Mouse (Mus musculus) brain, embryonic 14.5 days (tissue): ENCODE data around the gene Tex52. TPM values are rescaled to one million over a fixed set of nuclear protein-coding genes. Genes with fewer than 3 reads are reported as not detected.

Experiments
- DNase-seq: peaks from one replicate; pipeline ENCODE4 v3.0.0-alpha.2; 2011; ENCODE audit warnings: low read depth
- CTCF ChIP-seq: fragments of 200-500 bp; IDR thresholded peaks from 2 replicates; pipeline ENCODE4 v1.5.1; 2012; ENCODE audit warnings: inconsistent platforms, mild to moderate bottlenecking, moderate library complexity, borderline replicate concordance; ENCODE audit not compliant: insufficient read depth, insufficient read length; ENCODE audit errors: extremely low read depth
- POLR2A ChIP-seq: fragments of 200-500 bp; IDR thresholded peaks from 2 replicates; pipeline ENCODE4 v1.6.1; 2012; ENCODE audit warnings: mild to moderate bottlenecking, inconsistent platforms, borderline replicate concordance; ENCODE audit not compliant: poor library complexity, insufficient read depth, insufficient read length, severe bottlenecking; ENCODE audit errors: extremely low read depth
- polyA plus RNA-seq: library from polyadenylated mRNA; depleted of rRNA; stranded (reverse); fragments of >200 nt; gene quantifications from 2 replicates; pipeline ENCODE4 v1.2.3, GENCODE M21; 2012

The Tex52 gene
- polyA plus RNA-seq, 1 experiment = 1.1 TPM

DNA sequence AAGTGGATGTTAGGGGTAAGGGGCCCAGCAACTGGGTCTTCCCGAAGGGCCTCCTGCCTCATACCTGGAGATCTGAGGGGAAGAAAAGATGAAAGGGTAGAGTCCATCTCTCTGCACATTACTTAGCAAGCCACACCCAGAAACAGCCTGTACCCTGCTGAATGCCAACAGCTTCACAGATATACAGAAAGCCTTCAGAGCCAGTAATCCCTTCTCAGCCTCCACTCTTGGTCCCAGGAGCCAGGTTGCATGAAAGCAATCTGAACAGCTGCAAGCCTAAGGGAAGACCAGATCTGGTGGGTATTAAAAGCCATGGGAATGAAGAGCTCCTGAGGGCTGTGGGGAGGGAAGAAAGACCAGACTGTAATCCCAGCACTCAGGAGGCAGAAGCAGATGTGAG is 13.9 kb downstream of the Tex52 start:
- TF ChIP-seq CTCF (no peak), POLR2A (no peak)
- DNase-seq = no peak

DNA sequence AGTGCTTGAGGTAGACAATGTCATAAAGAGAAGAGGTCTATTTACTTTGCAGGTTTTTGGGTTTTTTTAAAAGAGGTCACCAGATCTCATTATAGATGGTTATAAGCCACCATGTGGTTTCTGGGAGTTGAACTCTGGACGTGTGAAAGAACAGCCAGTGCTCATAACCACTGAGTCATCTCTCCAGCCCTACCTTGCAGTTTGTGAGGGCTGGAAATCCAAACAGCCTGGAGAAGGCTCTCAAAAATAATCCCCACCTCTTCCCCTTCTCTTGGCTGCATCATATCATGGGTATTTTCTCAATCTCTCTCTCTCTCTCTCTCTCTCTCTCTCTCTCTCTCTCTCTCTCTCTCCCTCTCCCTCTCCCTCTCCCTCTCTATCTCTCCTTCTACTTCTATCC is 15.4 kb downstream of the Tex52 start:
- no peak for TF ChIP-seq CTCF
- TF ChIP-seq POLR2A = no peak
- DNase-seq = no peak

DNA sequence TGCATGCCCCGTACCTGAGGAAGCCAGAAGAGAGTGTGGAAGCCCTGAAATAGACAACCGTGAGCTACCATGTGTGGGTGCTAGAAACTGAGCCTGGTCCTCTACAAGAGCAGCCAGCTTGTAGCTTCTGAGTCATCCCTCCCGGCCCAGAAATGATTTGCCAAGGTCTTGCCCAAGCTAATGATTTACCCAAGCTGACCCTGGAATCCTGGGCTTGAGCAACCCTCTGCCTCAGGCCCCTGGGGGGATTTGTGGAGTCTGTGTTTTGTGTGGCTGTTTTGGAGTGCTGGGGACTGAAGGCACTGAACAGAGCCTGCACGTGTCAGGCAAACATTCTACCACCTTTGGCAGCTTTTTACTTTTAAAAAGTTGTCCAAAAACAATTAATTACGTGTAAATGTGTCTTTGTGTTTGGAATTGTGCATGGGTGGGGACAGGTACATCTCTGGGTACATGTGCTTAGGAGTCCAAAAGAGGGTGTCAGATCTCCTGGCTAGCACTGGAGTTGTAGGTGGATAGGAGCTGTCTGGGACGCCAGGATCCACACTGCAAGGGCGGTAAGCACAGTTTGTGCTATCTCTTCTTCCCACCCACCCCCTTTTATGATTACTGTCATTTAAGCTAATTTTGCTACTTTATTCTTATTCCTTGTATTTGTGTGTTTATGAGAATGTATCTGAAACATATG is 22.5 kb downstream of the Tex52 start:
- DNase-seq = no peak
- TF ChIP-seq CTCF (no peak), POLR2A (no peak)

DNA sequence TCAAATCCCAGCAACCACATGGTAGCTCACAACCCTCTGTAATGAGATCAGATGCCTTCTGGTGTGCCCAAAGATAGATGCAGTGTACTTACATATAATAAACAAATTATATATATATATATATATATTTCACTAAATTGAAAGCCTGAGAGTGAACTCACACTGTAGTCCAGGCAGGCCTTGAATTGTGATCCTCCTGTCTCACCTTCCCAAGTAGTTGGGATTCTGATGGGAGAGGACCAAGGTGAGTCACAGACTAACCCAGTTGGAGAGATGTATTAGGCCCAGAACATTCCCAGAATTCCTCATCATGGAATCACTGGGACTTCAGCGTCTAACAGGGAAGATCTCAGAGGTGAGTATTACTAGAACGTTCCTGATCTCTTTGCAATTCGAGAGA is 23.7 kb downstream of the Tex52 start, which contains the start of gene Nrip2:
Nrip2 (plus strand) TSS at position 301 of the 400 bp plus-strand sequence.
- no peak for TF ChIP-seq CTCF
- no peak for TF ChIP-seq POLR2A
- DNase-seq = no peak

DNA sequence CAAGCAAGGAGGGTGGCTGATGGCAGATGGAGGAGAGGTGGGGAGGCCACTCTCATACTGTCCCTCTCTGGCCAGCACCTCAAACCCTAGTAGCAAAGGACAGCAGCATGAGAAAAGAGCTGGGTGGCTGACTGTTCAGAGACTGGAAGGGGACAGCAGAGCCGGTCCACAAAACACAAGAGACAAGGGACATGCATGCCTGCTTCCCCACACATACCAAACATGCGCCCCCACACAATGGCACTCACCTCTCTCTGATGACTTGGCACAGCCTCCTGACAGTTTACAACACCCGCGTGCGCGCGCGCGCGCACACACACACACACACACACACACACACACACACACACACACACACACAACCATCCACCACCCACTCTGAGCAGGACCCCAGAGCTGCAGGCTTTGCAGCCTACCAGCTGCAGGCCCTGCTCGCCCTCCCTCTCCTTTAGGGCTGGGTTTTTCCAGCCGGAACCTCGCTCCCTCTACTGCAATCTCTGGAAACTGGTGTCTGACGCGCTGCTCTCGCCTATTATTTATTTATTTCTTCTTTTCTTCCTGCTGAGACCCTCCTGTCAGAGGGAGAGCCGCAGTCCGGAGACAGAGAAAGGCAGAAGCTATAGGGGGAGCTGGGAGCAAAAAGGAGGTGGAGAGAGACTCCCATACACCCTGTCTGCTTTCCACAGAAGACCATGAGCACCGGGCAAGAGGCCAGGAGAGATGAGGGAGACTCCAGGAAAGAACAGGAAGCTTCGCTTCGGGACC is 24.3 kb downstream of the Tex52 start:
- DNase-seq = peak; percentile 77
- no peak for TF ChIP-seq POLR2A
- TF ChIP-seq CTCF = no peak

DNA sequence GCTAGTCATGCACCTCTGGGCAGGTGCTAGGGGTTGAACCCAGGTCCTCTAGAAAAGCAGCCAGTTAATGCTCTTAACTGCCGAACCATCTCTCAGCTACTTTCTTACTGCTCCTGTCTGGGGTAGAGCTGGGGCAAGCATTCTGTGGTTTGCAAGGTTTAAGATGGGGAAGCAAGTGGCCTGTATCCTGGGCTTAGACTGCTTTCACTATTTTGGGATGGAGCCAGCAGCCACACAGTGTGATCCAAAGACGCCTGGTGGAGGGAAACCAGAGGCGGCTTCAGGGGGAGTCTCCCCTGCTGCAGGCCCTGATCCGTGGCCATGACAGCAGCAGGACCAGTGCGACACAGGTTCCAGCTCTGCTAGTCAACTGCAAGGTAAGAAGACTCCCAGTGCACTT is 29.5 kb downstream of the Tex52 start:
- TF ChIP-seq POLR2A (no peak), CTCF (no peak)
- DNase-seq = no peak

DNA sequence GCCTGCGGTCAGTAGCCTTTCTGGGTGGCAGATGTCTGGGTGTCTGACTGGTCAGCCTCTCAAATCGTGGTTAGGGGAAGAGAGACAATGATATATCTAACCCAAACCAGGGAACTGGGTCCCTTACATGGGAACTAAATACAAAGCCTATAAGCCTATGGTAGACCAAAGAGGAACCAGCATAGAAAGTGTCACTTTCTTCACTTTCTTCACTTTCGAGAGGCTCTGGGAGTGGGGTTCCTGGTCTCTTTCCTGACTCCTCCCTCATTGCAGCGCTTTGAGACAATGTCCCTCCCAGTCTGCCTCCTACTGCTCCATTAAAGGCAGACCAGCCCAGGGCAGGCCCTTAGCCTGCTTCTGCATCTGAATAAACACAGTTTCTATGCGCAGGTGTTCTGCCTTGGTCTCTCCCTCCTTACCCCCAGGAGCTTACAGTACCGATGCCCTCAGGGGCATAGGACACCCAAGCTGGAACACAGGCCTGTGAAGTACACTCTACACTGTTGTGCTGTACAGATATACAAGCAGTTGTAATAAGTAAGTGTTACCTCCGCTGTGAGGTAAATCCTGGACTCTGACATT is 33.4 kb downstream of the Tex52 start:
- no peak for DNase-seq
- no peak for TF ChIP-seq CTCF
- TF ChIP-seq POLR2A = no peak

DNA sequence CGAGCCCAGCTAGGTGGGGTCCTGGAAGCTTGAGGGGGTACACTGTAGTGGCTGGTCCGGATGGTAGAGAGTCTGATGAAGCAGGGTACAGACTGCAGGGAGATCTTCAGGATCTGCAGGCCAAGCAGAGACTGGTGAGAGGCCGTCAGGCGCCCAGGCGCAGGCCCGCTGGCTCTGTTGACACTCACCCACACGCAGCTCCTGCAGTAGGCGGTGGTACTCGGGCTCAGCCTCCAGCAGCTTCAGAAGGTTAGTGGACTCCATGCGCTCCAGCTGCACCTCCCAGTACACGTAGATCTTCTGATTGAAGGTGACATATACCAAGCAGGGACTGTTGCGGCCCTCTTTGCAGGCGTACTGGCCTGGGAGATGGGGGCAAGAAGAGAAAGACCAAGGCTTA is 35.0 kb downstream of the Tex52 start:
- DNase-seq = no peak
- TF ChIP-seq POLR2A = no peak
- no peak for TF ChIP-seq CTCF

DNA sequence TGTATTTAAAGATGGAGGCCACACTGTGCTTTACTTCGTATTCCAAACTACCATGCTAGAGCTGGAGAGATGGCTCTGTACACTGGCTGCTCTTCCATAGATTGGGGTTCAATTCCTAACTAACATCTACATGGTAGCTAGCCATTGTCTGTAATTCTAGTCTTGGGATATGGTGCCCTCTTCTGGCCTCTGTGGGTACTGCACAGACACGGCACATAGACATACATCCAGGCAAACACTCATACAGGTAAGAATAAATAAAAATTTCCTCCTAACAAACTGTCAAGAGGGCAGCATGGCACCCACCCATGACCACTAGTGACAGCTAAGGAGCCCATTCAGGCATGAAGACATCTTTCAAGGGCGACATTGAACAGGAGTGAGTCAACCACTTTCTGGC is 35.9 kb downstream of the Tex52 start:
- peak; percentile 79; the same call in 1 of the 2 replicates for TF ChIP-seq CTCF
- TF ChIP-seq POLR2A = no peak

DNA sequence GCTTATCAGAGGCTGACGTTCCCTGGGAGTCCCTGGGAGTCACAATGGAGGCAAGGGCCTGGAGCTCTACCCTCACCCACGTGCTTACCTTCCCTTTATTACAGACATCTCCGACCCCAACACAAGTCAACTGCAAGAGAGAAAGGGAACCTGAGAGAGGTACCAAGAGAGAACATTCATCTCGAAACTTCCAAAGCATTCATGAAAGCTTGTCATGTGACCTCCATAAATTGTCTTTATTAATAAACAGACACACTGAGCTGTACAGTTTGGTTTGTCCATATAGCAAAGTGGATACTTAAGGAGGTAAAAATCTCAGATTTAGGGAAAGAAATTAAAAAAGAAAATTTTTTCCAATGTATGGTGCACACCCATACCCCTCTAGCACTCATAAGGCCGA is 40.9 kb downstream of the Tex52 start:
- TF ChIP-seq CTCF = no peak
- no peak for TF ChIP-seq POLR2A
- no peak for DNase-seq

More for the DNA sequence above, 35.9 kb downstream of the Tex52 start:
- peak; percentile 81 for DNase-seq

DNA sequence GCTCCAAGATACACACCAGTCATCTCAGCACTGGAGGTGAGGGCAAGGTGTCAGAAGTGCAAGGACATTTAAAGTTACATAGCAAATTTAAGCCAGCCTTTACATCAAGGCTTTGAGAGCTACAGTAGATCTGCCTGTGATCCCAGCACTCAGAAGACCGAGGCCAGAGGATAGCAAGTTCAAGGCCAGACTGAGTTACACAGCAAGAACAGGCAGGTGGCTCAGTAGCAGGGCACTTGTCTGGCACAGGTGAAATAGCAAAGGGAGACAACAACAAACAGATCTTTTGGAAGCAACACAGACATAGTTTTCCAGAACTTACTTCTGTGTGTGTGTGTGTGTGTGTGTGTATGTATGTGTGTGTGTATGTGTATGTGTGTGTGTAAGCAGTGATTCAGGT is 42.8 kb downstream of the Tex52 start:
- DNase-seq = no peak
- TF ChIP-seq CTCF (no peak), POLR2A (no peak)

DNA sequence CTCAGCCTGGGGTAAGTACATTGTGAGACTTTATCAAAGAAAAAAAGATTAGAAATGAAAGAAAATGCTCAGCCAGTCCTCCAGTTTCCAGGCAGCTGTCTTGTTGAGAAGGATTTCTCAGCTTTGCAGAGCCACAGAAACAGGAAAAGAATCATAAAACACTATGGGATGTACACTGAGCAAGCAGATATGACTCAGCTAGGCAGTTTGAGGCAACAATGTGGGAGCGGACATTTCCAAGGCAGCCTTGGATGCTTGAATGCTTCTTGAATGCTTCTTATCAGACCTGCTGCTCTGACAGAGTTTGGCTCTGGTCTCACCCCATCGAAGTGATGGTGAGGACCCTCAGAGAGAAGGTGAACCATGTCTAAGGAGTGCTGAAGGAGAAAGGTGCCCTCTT is 45.8 kb downstream of the Tex52 start:
- TF ChIP-seq POLR2A = no peak
- TF ChIP-seq CTCF = no peak
- no peak for DNase-seq

DNA sequence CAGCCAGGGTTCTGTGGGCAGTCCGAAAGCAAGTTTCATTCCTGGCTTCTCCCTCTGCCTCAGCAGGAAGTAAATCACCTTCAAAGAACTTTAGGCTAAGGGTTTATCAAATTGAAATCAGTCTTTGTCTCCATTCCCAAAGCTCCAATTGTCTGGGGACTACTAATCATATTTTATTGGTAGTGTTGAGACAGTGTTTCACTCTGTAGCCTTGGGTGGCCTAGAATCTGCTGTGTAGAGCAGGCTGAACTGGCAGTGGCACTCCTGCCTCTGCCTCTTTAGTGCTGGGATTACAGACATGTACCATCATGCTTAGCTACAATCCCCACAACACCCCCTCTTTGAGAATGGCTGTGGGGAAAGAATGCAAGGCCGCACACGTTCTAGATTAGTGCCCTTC is 46.2 kb downstream of the Tex52 start:
- DNase-seq = no peak
- TF ChIP-seq POLR2A (no peak), CTCF (no peak)
